Mouse (Mus musculus) heart, adult 18-20 months (tissue): Measurements from ENCODE around the gene Mier2. TPM values are rescaled to one million over a fixed set of nuclear protein-coding genes. Genes with fewer than 3 reads are reported as not detected.

Experiments
- DNase-seq, 2 experiments: peaks; one replicate each; pipeline ENCODE4 v3.0.0; 2021 to 2022; ENCODE audit warnings: mixed read lengths in 1 of 2
- microRNA-seq, 2 experiments: library from miRNA; unstranded; fragments of <30 nt; microRNA quantifications; one replicate each; pipeline ENCODE4 v1.2.0; 2022
- total RNA-seq, 2 experiments: library from RNA; stranded (reverse); gene quantifications; 2 replicates each; pipeline ENCODE4 v1.2.3; 2021

Mier2 gene
- total RNA-seq, 2 experiments from 2014 or later = 14.4 to 19.0 TPM

DNA sequence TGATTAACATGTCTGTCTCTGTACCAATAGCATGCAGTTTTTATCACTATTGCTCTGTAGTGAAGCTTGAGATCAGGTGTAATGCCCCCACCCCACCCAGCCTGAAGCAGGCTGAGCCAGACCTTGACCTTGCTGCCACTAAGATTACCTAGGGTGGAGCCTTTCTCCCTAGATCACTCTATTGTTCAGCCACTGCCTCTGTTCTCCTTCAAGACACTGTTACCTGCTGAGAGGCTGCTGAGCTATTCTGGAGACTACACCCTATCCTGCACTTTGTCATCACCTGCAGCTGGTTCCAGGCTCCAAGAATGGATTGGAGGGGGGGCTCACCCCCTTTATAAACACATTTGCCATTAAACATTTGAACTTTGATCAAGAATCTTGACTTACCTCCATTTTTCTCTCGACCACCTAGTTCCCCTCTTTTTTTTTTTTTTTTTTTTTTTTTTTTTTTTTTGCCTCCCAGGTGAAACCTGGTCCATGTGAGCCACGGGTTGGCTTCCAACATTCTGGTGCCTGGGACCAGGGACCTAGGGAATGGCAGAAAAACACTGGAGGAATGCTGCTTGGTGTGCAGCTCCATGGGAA lies 58.2 kb downstream of the Mier2 start:
- DNase-seq = no peak

GRCm38 (mm10) chr10:79495886-79496285 lies 59.1 kb downstream of the Mier2 start:
- no peak for DNase-seq

Small RNA genes lying within 50 kb of the gene (microRNA-seq; reads per million reads assigned to microRNA genes)
- 0 to 0.54 reads per million in 2 experiments for gene Mir6909

Other genes with a start within 250 kb of the Mier2 start
- not detected for gene Vmn2r82, start 198.7 kb downstream of the Mier2 start, total RNA-seq
- gene Vmn2r83, start 86.5 kb downstream of the Mier2 start, total RNA-seq = not detected
- gene Plpp2, start 21.4 kb downstream of the Mier2 start, total RNA-seq = 1 to 10 TPM; 4.1 to 4.8 TPM
- not detected for gene Theg, start 32.1 kb upstream of the Mier2 start, total RNA-seq
- under 1 TPM in 1 of 2 experiments, not detected in 1; 0.10 TPM for gene C2cd4c, start 58.8 kb upstream of the Mier2 start, total RNA-seq
- 1 to 10 TPM; 1.3 to 1.5 TPM for gene Shc2, start 82.7 kb upstream of the Mier2 start, total RNA-seq
- not detected for gene Odf3l2, start 90.5 kb upstream of the Mier2 start, total RNA-seq
- gene Madcam1, start 109.4 kb upstream of the Mier2 start, total RNA-seq = under 1 TPM in 1 of 2 experiments, not detected in 1; 0.21 TPM
- gene Tpgs1, start 114.2 kb upstream of the Mier2 start, total RNA-seq = 10 to 100 TPM; 15.5 to 18.0 TPM
- 100 to 1,000 TPM; 213 to 227 TPM for gene Cdc34, start 127.0 kb upstream of the Mier2 start, total RNA-seq
- gene Gzmm, start 133.8 kb upstream of the Mier2 start, total RNA-seq = 1 to 10 TPM; 7.2 to 7.9 TPM
- gene Bsg, start 149.3 kb upstream of the Mier2 start, total RNA-seq = 1,000 to 10,000 TPM; 1,459 to 1,479 TPM
- gene Hcn2, start 161.4 kb upstream of the Mier2 start, total RNA-seq = 10 to 100 TPM; 14.8 to 15.1 TPM
- 10 to 100 TPM; 46.3 to 49.5 TPM for gene Polrmt, start 191.4 kb upstream of the Mier2 start, total RNA-seq
- not detected for gene Fgf22, start 199.9 kb upstream of the Mier2 start, total RNA-seq
- 10 to 100 TPM; 22.0 to 23.1 TPM for gene Rnf126, start 211.8 kb upstream of the Mier2 start, total RNA-seq
- 1 to 10 TPM; 3.5 to 4.5 TPM for gene Fstl3, start 222.1 kb upstream of the Mier2 start, total RNA-seq
- gene Prss57, start 235.8 kb upstream of the Mier2 start, total RNA-seq = not detected
- 10 to 100 TPM; 44.3 to 45.7 TPM for gene Palm, start 238.4 kb upstream of the Mier2 start, total RNA-seq